8 mouse cellular contexts compared by ENCODE assay signal in the genomic region with DNA sequence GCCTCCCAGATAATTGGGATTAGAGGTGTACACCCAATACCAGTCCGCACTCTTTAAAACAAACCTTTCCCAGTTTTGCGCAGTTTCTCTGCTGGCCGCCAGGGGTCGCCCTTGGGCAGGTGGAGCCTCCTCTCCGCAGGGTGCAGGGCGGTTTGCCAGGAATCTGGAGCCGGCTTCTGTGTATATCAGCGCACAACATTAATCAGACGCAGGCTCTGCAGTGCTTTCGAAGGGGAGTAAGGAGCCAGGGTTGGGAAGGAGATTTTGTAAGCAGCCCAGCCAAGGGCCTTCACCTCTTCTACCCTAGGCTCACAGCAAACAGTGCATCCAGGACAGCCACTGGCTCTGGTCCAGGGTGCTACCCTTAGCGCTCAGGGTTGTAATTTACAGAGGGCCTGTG.
DNase-seq lines count a peak whose midpoint lies in the region; ATAC-seq lines count a peak whose summit lies in the region.

No protein-coding gene starts in this region.

- H3K9me3 ChIP-seq in intestine, embryonic 14.5 days (ENCODE audit: control insufficient read depth, low read length) = no peaks in the 10 kb centered on the region

- no peak overlapping the region for H3K4me3 ChIP-seq in intestine, embryonic 14.5 days (ENCODE audit: low read depth, low read length)

- peak overlapping the region; percentile 4; the same call in 1 of the 2 replicates for H3K27ac ChIP-seq in intestine, embryonic 14.5 days (ENCODE audit: low read depth)

- intact Hi-C loops in left cerebral cortex, postnatal 10 days (cut with DNase I) = loop anchor here (5.0 to 10.0 kb wide), 3 partner anchors 193 to 450 kb away; no protein-coding TSS in a partner anchor

- H3K4me2 ChIP-seq in intestine, embryonic 14.5 days (ENCODE audit: low read length) = peak overlapping the region; percentile 20; the same call in 1 of the 2 replicates

- no peaks in the 10 kb centered on the region for H3K27me3 ChIP-seq in intestine, embryonic 14.5 days (replicated peaks; ENCODE audit: control insufficient read depth, insufficient read depth, low read length)

- H3K36me3 ChIP-seq in intestine, embryonic 14.5 days (ENCODE audit: control insufficient read depth, insufficient read depth, low read length) = no peaks in the 10 kb centered on the region

- 2% methylated on average over 11 of the region's 11 CpGs for WGBS in intestine, embryonic 14.5 days

- peak; percentile 93 for ATAC-seq in intestine, embryonic 14.5 days (replicated peaks; ENCODE audit: low FRiP score, low TSS enrichment, low read depth)
- ATAC-seq in monocyte, adult 5-6 weeks (replicated peaks; ENCODE audit: insufficient number of reproducible peaks, low FRiP score, low TSS enrichment, poor library complexity, severe bottlenecking) = no peak; the same call in 1 of the 2 replicates

- peak; percentile 87 to 96 for DNase-seq in adrenal gland, adult (ENCODE audit: inconsistent age in 2 of 2, low spot score in 1 of 2)
- peak; percentile 88 for DNase-seq in embryo, embryonic 10.5 days (ENCODE audit: low spot score)
- peak; percentile 63 for DNase-seq in gastrocnemius, postnatal 25 days
- DNase-seq in intestine, embryonic 14.5 days (ENCODE audit: low spot score) = peak; percentile 93
- DNase-seq in left cerebral cortex, postnatal 10 days (ENCODE audit: extremely low spot score in 1 of 2, low spot score in 2 of 2) = peak; percentile 93 to 94
- DNase-seq in mesoderm, embryonic 11.5 days (ENCODE audit: low read depth, low spot score) = peak; percentile 88
- DNase-seq in right cerebral cortex, postnatal 4 days = peak; percentile 100

- H3K4me1 ChIP-seq in intestine, embryonic 14.5 days (replicated peaks; ENCODE audit: control insufficient read depth, insufficient read depth, low read length) = no peaks in the 10 kb centered on the region; the same call in 1 of the 2 replicates

- H3K9ac ChIP-seq in intestine, embryonic 14.5 days (ENCODE audit: low read length) = no peak overlapping the region
